Mouse (Mus musculus): ENCODE results near the gene Itgb2l. TPM values are rescaled to one million over a fixed set of nuclear protein-coding genes. Genes with fewer than 3 reads are reported as not detected.

Itgb2l gene
- polyA plus RNA-seq, 1 experiment = 0.23 TPM

DNA sequence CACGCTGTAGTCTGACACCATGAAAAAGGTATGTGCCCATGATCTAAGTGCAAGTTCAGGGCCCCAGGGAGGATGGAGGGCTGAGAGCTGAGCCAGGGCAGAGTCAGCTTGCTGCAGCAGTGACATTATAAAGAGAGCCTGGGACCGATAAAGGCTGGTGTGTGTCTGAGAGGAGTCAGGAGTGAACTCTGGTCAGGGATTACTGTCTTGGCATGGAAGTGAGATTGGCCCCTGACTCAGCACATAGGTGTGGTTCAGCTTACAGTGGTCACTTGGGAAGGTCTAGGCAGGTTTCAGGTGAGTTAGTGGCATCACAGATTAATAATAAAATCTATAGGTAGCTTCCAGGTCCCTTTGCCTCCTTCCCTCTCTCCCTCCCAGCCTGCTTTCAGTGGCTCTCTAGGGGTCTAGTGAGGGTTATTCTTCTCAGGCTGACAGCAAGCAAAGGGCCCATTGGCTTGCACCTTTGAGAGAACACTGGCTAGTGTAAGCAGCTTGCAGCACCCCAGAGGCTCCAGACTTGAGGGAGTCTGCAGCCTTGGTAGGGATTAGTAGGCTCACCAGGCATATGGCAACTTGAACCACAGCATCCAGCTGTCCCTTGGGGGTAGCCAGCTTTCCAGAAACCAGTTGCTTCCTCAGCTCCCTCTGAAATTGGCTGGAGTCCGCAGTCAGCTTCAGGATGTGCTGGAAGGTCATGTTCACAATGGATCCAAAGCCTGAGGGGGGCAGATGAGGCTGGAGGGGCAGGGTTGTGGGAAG, 9.2 kb downstream of the Itgb2l start:
- TF ChIP-seq POLR2A (IDR thresholded peaks at IDR 0.05; ENCODE audit: low read depth, low read length) (no peak), CTCF (IDR thresholded peaks at IDR 0.05; ENCODE audit: extremely low read depth, insufficient read length, insufficient replicate concordance, low read depth, low read length) (no peak)
- no peaks in the 10 kb centered on the region for H3K27me3 ChIP-seq (ENCODE audit: control insufficient read depth, insufficient read depth, low read length)
- 64% methylated on average over 3 of the region's 3 CpGs for WGBS
- no peak overlapping the region for H3K4me3 ChIP-seq (ENCODE audit: low read depth, low read length)
- H3K4me1 ChIP-seq (ENCODE audit: control insufficient read depth, insufficient read depth, insufficient read length, low read length) = peaks cover 7% of the 10 kb centered on the region; the same call in 1 of the 2 replicates
- H3K36me3 ChIP-seq (ENCODE audit: control insufficient read depth, insufficient read depth, low read length) = 0 out of 2 replicates have a peak, but pooled peaks cover 2% of the 10 kb centered on the region
- no peak overlapping the region for H3K27ac ChIP-seq (ENCODE audit: insufficient read depth, low read depth, low read length)

DNA sequence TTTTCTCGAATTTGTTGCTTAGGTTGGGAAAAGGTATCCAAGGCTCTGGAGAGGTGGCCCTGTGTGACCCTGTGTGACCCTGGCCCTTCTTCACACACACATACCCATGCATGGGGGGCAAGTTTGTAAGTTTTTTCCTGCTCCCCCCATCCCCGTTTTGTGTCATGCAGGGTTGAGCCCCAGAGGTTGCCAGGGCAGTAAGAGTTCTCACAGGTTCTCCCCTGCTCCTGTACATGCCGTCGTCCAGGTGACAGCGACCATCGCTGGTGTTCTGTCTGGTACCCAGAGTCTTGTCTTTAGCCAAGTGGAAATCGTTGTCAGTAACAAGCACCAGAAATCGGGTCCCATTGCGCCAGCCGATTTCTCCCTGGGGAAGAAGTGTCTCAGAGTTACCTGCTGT, 10.2 kb downstream of the Itgb2l start:
- no peak overlapping the region for H3K4me3 ChIP-seq (ENCODE audit: low read depth, low read length)
- H3K36me3 ChIP-seq (ENCODE audit: control insufficient read depth, insufficient read depth, low read length) = 0 out of 2 replicates have a peak, but pooled peaks cover 2% of the 10 kb centered on the region
- TF ChIP-seq CTCF (IDR thresholded peaks at IDR 0.05; ENCODE audit: extremely low read depth, insufficient read length, insufficient replicate concordance, low read depth, low read length) (no peak), POLR2A (IDR thresholded peaks at IDR 0.05; ENCODE audit: low read depth, low read length) (no peak)
- H3K4me1 ChIP-seq (ENCODE audit: control insufficient read depth, insufficient read depth, insufficient read length, low read length) = peaks cover 7% of the 10 kb centered on the region; the same call in 1 of the 2 replicates
- WGBS = 87% methylated on average over 10 of the region's 10 CpGs
- H3K27me3 ChIP-seq (ENCODE audit: control insufficient read depth, insufficient read depth, low read length) = no peaks in the 10 kb centered on the region
- no peak overlapping the region for H3K27ac ChIP-seq (ENCODE audit: insufficient read depth, low read depth, low read length)

DNA sequence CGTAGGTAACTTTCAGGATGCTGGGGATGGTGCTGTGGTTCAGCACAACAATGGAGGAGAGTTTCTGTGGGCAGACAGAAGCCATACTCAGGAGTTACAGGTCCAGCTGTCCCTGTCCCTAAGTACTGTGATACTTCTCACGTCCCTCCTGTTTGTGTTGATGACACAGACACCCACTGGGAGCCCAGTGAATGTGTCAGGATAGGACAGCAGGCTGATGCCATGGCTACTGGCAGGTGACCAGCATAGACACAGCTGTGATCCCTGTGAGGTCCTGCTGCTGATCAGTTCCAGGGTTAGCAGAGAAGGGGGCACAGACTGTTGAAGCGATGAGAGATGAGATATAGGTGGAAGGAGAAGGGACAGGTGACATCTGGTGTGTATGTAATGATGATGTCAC, 14.4 kb downstream of the Itgb2l start:
- 71% methylated on average over 3 of the region's 3 CpGs for WGBS
- Histone ChIP-seq H3K27ac (ENCODE audit: insufficient read depth, low read depth, low read length) (no peak overlapping the region), H3K36me3 (ENCODE audit: control insufficient read depth, insufficient read depth, low read length) (peaks cover 3% of the 10 kb centered on the region; the same call in 1 of the 2 replicates), H3K4me1 (ENCODE audit: control insufficient read depth, insufficient read depth, insufficient read length, low read length) (peaks cover 3% of the 10 kb centered on the region; the same call in 1 of the 2 replicates), H3K27me3 (ENCODE audit: control insufficient read depth, insufficient read depth, low read length) (no peaks in the 10 kb centered on the region), H3K4me3 (ENCODE audit: low read depth, low read length) (no peak overlapping the region)
- TF ChIP-seq POLR2A (IDR thresholded peaks at IDR 0.05; ENCODE audit: low read depth, low read length) (no peak), CTCF (IDR thresholded peaks at IDR 0.05; ENCODE audit: extremely low read depth, insufficient read length, insufficient replicate concordance, low read depth, low read length) (no peak)

DNA sequence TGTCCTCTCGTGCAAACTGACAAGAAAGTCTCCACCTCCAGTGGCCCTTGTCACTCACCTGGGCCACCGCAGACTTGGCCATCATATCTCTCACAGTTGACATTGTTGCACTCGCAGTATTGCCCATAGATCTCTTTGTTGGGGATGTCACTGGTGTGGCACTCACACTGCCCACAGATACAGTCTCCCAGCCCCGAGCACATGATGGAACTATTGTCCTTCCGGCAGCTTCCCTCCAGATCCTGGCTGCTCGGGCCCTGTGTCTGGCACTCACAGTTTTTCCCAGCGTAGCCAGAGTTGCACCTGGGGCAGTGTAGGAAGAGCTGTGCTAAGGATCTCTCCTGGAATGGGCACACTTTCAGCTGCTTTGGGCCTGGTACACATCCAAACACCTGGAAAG, 16.7 kb downstream of the Itgb2l start:
- H3K4me1 ChIP-seq (ENCODE audit: control insufficient read depth, insufficient read depth, insufficient read length, low read length) = no peaks in the 10 kb centered on the region
- H3K36me3 ChIP-seq (ENCODE audit: control insufficient read depth, insufficient read depth, low read length) = peaks cover 5% of the 10 kb centered on the region; the same call in 1 of the 2 replicates
- WGBS = 82% methylated on average over 7 of the region's 7 CpGs
- no peaks in the 10 kb centered on the region for H3K27me3 ChIP-seq (ENCODE audit: control insufficient read depth, insufficient read depth, low read length)
- H3K27ac ChIP-seq (ENCODE audit: insufficient read depth, low read depth, low read length) = no peak overlapping the region
- TF ChIP-seq POLR2A (IDR thresholded peaks at IDR 0.05; ENCODE audit: low read depth, low read length) = no peak
- TF ChIP-seq CTCF (IDR thresholded peaks at IDR 0.05; ENCODE audit: extremely low read depth, insufficient read length, insufficient replicate concordance, low read depth, low read length) = no peak
- H3K4me3 ChIP-seq (ENCODE audit: low read depth, low read length) = no peak overlapping the region

DNA sequence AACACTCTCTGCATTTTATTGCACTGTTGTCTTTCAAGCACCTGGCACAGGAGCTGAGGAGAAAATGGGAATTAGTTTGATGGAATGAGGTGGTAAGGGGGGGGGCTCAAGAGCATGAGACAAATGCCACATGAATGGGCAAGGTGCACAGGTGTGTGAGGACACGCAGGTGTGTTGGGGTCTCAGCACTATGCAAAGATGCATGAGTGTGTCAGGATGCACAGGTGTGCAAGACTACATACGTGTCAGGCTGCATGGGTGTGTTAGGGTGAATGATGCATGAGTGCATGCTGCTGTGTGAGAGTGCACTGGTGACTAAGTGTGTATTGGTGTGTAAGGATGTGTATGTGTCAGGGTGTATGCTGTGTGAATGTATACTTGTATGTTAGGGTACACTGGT, 18.4 kb downstream of the Itgb2l start:
- 90% methylated on average over 2 of the region's 2 CpGs for WGBS
- Histone ChIP-seq H3K4me3 (ENCODE audit: low read depth, low read length) (no peak overlapping the region), H3K36me3 (ENCODE audit: control insufficient read depth, insufficient read depth, low read length) (peaks cover 7% of the 10 kb centered on the region), H3K4me1 (ENCODE audit: control insufficient read depth, insufficient read depth, insufficient read length, low read length) (no peaks in the 10 kb centered on the region), H3K27me3 (ENCODE audit: control insufficient read depth, insufficient read depth, low read length) (no peaks in the 10 kb centered on the region), H3K27ac (ENCODE audit: insufficient read depth, low read depth, low read length) (no peak overlapping the region)
- no peak for TF ChIP-seq POLR2A (IDR thresholded peaks at IDR 0.05; ENCODE audit: low read depth, low read length)
- no peak for TF ChIP-seq CTCF (IDR thresholded peaks at IDR 0.05; ENCODE audit: extremely low read depth, insufficient read length, insufficient replicate concordance, low read depth, low read length)

DNA sequence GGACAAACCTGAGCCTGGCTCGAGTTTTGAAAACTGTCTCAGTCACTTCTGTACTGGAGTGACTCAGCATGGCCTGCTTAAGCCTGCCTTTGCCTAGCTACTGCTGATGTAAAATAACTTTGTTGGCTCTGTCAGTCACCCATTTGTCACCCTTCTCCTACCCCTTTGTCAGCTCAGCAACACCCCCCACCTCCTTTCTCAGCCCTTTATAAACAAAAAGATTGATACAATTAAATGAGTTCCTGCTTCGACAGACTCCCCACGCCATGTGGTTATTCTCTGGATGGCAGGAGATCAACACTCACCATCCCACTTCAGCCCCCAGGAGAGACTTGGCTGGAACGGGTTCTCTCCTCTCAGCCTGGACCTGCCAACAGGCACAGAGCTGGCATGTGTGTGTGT, 35.4 kb downstream of the Itgb2l start:
- Histone ChIP-seq H3K27me3 (ENCODE audit: control insufficient read depth, insufficient read depth, low read length) (no peaks in the 10 kb centered on the region), H3K36me3 (ENCODE audit: control insufficient read depth, insufficient read depth, low read length) (peaks cover 17% of the 10 kb centered on the region), H3K27ac (ENCODE audit: insufficient read depth, low read depth, low read length) (no peak overlapping the region), H3K4me1 (ENCODE audit: control insufficient read depth, insufficient read depth, insufficient read length, low read length) (no peaks in the 10 kb centered on the region), H3K4me3 (ENCODE audit: low read depth, low read length) (no peak overlapping the region)
- no peak for TF ChIP-seq CTCF (IDR thresholded peaks at IDR 0.05; ENCODE audit: extremely low read depth, insufficient read length, insufficient replicate concordance, low read depth, low read length)
- no peak for TF ChIP-seq POLR2A (IDR thresholded peaks at IDR 0.05; ENCODE audit: low read depth, low read length)
- 59% methylated on average over 4 of the region's 4 CpGs for WGBS

DNA sequence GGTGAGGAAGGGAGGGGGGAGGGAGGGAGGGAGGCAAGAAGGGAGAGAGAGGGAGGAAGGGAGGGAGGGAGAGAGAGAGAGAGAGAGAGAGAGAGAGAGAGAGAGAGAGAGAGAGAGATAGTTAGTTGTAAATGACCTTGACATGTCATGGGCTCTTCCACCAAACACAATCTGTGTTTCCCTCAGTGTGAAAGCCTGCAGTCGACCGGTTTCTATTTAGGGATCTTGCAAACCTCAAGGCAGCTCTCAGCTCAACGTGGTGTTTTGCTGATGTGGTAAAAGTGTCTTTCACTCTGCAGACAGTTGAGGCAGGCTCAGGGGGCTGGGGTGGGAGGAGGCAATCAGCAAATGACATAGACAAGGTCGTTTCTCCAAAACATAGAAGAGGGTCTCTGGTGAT, 37.1 kb downstream of the Itgb2l start:
- WGBS = 59% methylated on average over 4 of the region's 4 CpGs
- Histone ChIP-seq H3K27me3 (ENCODE audit: control insufficient read depth, insufficient read depth, low read length) (no peaks in the 10 kb centered on the region), H3K4me1 (ENCODE audit: control insufficient read depth, insufficient read depth, insufficient read length, low read length) (no peaks in the 10 kb centered on the region), H3K27ac (ENCODE audit: insufficient read depth, low read depth, low read length) (no peak overlapping the region), H3K4me3 (ENCODE audit: low read depth, low read length) (no peak overlapping the region), H3K36me3 (ENCODE audit: control insufficient read depth, insufficient read depth, low read length) (peaks cover 25% of the 10 kb centered on the region)
- TF ChIP-seq POLR2A (IDR thresholded peaks at IDR 0.05; ENCODE audit: low read depth, low read length) = no peak
